Mouse (Mus musculus) thymus, adult 2 months (tissue): ENCODE results near the gene Pxn. TPM values are rescaled to one million over a fixed set of nuclear protein-coding genes. Genes with fewer than 3 reads are reported as not detected.
"Not testable (repeated sequence)": the region's sequence is repeated elsewhere in the genome, so short reads cannot be mapped to it uniquely, and the experiment has no call there.

Source experiments
- DNase-seq: peaks from one replicate; pipeline ENCODE4 v3.0.0; 2021
- H3K27ac ChIP-seq: fragments of 200-500 bp; 2 replicates; pipeline ENCODE4 v1.5.1; 2012; ENCODE audit warnings: low read length, control low read depth; ENCODE audit not compliant: control insufficient read depth, insufficient read depth
- H3K27me3 ChIP-seq: fragments of 200-500 bp; 2 replicates; pipeline ENCODE4 v1.6.1; 2012; ENCODE audit warnings: mild to moderate bottlenecking, low read length, moderate library complexity, mixed read lengths; ENCODE audit not compliant: control insufficient read depth, insufficient read depth
- H3K36me3 ChIP-seq: fragments of 200-500 bp; 2 replicates; pipeline ENCODE4 v1.6.1; 2012; ENCODE audit warnings: mild to moderate bottlenecking, low read length, moderate library complexity; ENCODE audit not compliant: control insufficient read depth, insufficient read depth
- H3K4me1 ChIP-seq: fragments of 200-500 bp; replicated peaks from 2 replicates; pipeline ENCODE4 v1.6.1; 2012; ENCODE audit warnings: low read length; ENCODE audit not compliant: control insufficient read depth, insufficient read depth
- H3K4me3 ChIP-seq: fragments of 200-500 bp; 2 replicates; pipeline ENCODE4 v1.5.1; 2012; ENCODE audit warnings: mild to moderate bottlenecking, low read length, control low read depth, moderate library complexity; ENCODE audit not compliant: control insufficient read depth, insufficient read depth
- CTCF ChIP-seq: fragments of 200-500 bp; IDR thresholded peaks from 2 replicates; pipeline ENCODE4 v1.5.1; 2012; ENCODE audit warnings: mild to moderate bottlenecking, control low read depth, low read length, moderate library complexity, borderline replicate concordance; ENCODE audit not compliant: control insufficient read depth, poor library complexity, insufficient read depth; ENCODE audit errors: extremely low read depth
- POLR2A ChIP-seq: fragments of 200-500 bp; IDR thresholded peaks from 2 replicates; pipeline ENCODE4 v1.6.1; 2012; ENCODE audit warnings: mild to moderate bottlenecking, low read length, control low read depth, moderate library complexity; ENCODE audit not compliant: control insufficient read depth, poor library complexity, insufficient read depth; ENCODE audit errors: extremely low read depth
- WGBS: fragments of 180-500 bp; shearing (Covaris S2); methylation state at CpG from one replicate; pipeline ENCODE4 v1.1.7; 2018; 5-methylcytosine and 5-hydroxymethylcytosine counted together
- polyA plus RNA-seq: library from polyadenylated mRNA; depleted of rRNA; stranded (reverse); fragments of >200 nt; gene quantifications from 2 replicates; pipeline ENCODE4 v1.2.3, GENCODE M21; 2012

The Pxn gene
- polyA plus RNA-seq, 1 experiment, result 161 TPM

- WGBS, result 2% methylated on average over 28 of the region's 28 CpGs
- H3K27ac ChIP-seq, result peak overlapping the region; percentile 2; the same call in 1 of the 2 replicates
Measured at GRCm38 (mm10) chr5:115491771-115492322, 14.6 kb upstream of the Pxn start.

GRCm38 (mm10) chr5:115492711-115493335, 13.7 kb upstream of the Pxn start:
- no peaks in the 10 kb centered on the region for H3K36me3 ChIP-seq
- H3K27ac ChIP-seq, result no peak overlapping the region
- peaks cover 15% of the 10 kb centered on the region for H3K4me1 ChIP-seq
- DNase-seq, result no peak
- no peak overlapping the region for H3K4me3 ChIP-seq
- 82% methylated on average over 6 of the region's 6 CpGs for WGBS
- no peaks in the 10 kb centered on the region for H3K27me3 ChIP-seq
- no peak for TF ChIP-seq CTCF
- no peak for TF ChIP-seq POLR2A

More at GRCm38 (mm10) chr5:115491771-115492322, 14.6 kb upstream of the Pxn start:
- no peaks in the 10 kb centered on the region for H3K36me3 ChIP-seq
- no peak for TF ChIP-seq POLR2A
- TF ChIP-seq CTCF, result no peak
- H3K4me1 ChIP-seq, result peaks cover 15% of the 10 kb centered on the region
- DNase-seq, result no peak
- H3K27me3 ChIP-seq, result no peaks in the 10 kb centered on the region
- peak overlapping the region; percentile 24 for H3K4me3 ChIP-seq

- TF ChIP-seq CTCF (no peak), POLR2A (no peak)
- DNase-seq, result no peak
- Histone ChIP-seq H3K27ac (no peak overlapping the region), H3K4me1 (peaks cover 14% of the 10 kb centered on the region), H3K27me3 (no peaks in the 10 kb centered on the region), H3K36me3 (no peaks in the 10 kb centered on the region), H3K4me3 (no peak overlapping the region)
- 89% methylated on average over 5 of the region's 5 CpGs for WGBS
Measured at GRCm38 (mm10) chr5:115493441-115493840, 13.0 kb upstream of the Pxn start.

DNA sequence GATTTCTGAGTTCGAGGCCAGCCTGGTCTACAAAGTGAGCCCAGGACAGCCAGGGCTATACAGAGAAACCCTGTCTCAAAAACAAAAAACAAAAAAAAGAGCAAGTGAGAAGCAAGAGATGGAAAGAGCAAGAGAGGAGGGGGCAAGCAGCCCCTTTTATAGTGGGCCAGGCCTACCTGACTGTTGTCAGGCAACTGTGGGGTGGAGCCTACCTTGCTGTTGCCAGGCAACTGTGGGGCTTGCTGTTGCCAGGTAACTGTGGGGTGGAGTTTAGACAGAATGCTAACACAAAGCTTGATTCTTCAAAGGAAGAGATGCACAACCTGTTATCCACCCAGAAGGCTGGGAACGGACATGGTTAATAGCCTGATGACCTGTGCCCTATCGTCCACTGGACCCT, 10.9 kb upstream of the Pxn start:
- not testable (repeated sequence) for H3K4me3 ChIP-seq, H3K27ac ChIP-seq, DNase-seq, H3K27me3 ChIP-seq, H3K4me1 ChIP-seq, H3K36me3 ChIP-seq
- WGBS, result 95% methylated on average over 3 of the region's 3 CpGs

DNA sequence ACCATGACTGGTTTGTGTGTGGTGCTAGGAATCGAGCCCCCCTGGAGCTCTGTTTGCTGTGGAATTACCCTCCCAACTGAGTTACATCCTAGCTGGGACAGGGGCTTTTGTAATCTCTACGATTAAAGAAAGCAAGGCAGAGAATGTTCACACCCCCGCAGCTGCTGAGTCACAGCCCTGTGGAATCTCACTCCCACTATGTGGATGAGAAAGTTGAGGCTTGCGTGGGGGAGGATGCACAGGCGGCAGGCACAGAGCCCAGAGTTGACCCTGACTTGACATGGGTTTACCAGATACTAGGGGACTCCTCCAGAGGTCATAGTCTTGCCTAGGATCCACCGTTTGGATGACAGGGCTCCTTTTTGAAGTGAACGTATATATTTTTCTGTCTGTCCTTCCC, 9.4 kb upstream of the Pxn start:
- Histone ChIP-seq H3K27ac (no peak overlapping the region), H3K4me3 (no peak overlapping the region), H3K27me3 (no peaks in the 10 kb centered on the region), H3K4me1 (peaks cover 3% of the 10 kb centered on the region), H3K36me3 (no peaks in the 10 kb centered on the region)
- WGBS, result 92% methylated on average over 7 of the region's 7 CpGs
- no peak for DNase-seq
- TF ChIP-seq POLR2A (no peak), CTCF (no peak)

- 78% methylated on average over 9 of the region's 9 CpGs for whole genome bisulfite sequencing
- DNase-seq, result no peak
- no peak overlapping the region for H3K27ac ChIP-seq
- H3K27me3 ChIP-seq, result no peaks in the 10 kb centered on the region
- H3K4me3 ChIP-seq, result no peak overlapping the region
- H3K36me3 ChIP-seq, result no peaks in the 10 kb centered on the region
- no peak for TF ChIP-seq POLR2A
- TF ChIP-seq CTCF, result no peak
- no peaks in the 10 kb centered on the region for H3K4me1 ChIP-seq
Measured at GRCm38 (mm10) chr5:115498307-115499240, 7.9 kb upstream of the Pxn start.
